In genomic region chr14:16364161-16364831, GRCm38 (mm10) we compare ENCODE assay signal across 7 mouse cellular contexts. TPM values are rescaled to one million over a fixed set of nuclear protein-coding genes. Genes with fewer than 3 reads are reported as not detected.
DNase-seq lines count a peak whose midpoint lies in the region; ATAC-seq lines count a peak whose summit lies in the region.

No protein-coding gene starts in this region.

- H3K36me3 ChIP-seq in hindbrain, embryonic 12.5 days, result no peaks in the 10 kb centered on the region

- peak overlapping the region; percentile 99 for H3K27ac ChIP-seq in hindbrain, embryonic 12.5 days

- H3K4me2 ChIP-seq in hindbrain, embryonic 12.5 days (replicated peaks), result peak overlapping the region; percentile 82

- ATAC-seq in hindbrain, embryonic 12.5 days (ENCODE audit: low FRiP score), result peak; percentile 81

- H3K4me3 ChIP-seq in hindbrain, embryonic 12.5 days, result peak overlapping the region; percentile 79

- 0% methylated on average over 20 of the region's 32 CpGs for WGBS in hindbrain, embryonic 12.5 days

- no peaks in the 10 kb centered on the region for H3K27me3 ChIP-seq in hindbrain, embryonic 12.5 days

- H3K9me3 ChIP-seq in hindbrain, embryonic 12.5 days (replicated peaks), result no peaks in the 10 kb centered on the region

- DNase-seq in ZHBTc4 (ENCODE audit: low read depth, low spot score), result peak; percentile 35
- peak; percentile 67 for DNase-seq in cerebellum, adult 11-12 months
- DNase-seq in frontal cortex, postnatal 10 days (ENCODE audit: low spot score in 2 of 2), result peak; percentile 24 to 36
- peak; percentile 40 for DNase-seq in layer of hippocampus, adult 9-11 months
- DNase-seq in lung, postnatal 25 days (ENCODE audit: low spot score), result peak; percentile 46
- DNase-seq in right cerebral cortex, adult 2 months (ENCODE audit: low spot score in 2 of 2), result peak; percentile 36 to 49

- H3K4me1 ChIP-seq in hindbrain, embryonic 12.5 days, result peaks cover 17% of the 10 kb centered on the region

- peak overlapping the region; percentile 83 for H3K9ac ChIP-seq in hindbrain, embryonic 12.5 days

RNA-seq across cellular contexts. Expression of gene Top2b, which starts 0.7 kb away (rescaled TPM):
- 176 and 181 TPM in 2 replicates for polyA plus RNA-seq in hindbrain, embryonic 12.5 days (2016; fragmentation: Nextera tagmentation; extraction: Ambion mirVana)

Comparison
In these comparisons a context has a peak if more than half of its experiments do, and no peak if none do; other contexts are left out.
1. Peak in every context shown above with its lines: DNase-seq, ATAC-seq, H3K4me3 ChIP-seq and H3K27ac ChIP-seq.